Mouse (Mus musculus): ENCODE results near the gene Fam192a.

GRCm38 (mm10) chr8:94535631-94536030 is 66.2 kb downstream of the Fam192a start:
- TF ChIP-seq POLR2A (IDR thresholded peaks at IDR 0.05; ENCODE audit: insufficient read length, low read depth) (no peak), MYOD1 (IDR thresholded peaks at IDR 0.05; ENCODE audit: control insufficient read depth in 1 of 3, insufficient read length in 2 of 3, low read depth in 2 of 3) (no peak), USF1 (IDR thresholded peaks at IDR 0.05; ENCODE audit: low read depth) (no peak), TCF12 (IDR thresholded peaks at IDR 0.05; ENCODE audit: insufficient read depth, poor library complexity, severe bottlenecking) (no peak)
